Mouse (Mus musculus) thymus, adult 2 months (tissue): ENCODE measurements around the gene Nmi.

Experiments used
- CTCF ChIP-seq: fragments of 200-500 bp; IDR thresholded peaks from 2 replicates; pipeline ENCODE4 v1.5.1; 2012; ENCODE audit warnings: mild to moderate bottlenecking, control low read depth, low read length, moderate library complexity, borderline replicate concordance; ENCODE audit not compliant: control insufficient read depth, poor library complexity, insufficient read depth; ENCODE audit errors: extremely low read depth
- POLR2A ChIP-seq: fragments of 200-500 bp; IDR thresholded peaks from 2 replicates; pipeline ENCODE4 v1.6.1; 2012; ENCODE audit warnings: mild to moderate bottlenecking, low read length, control low read depth, moderate library complexity; ENCODE audit not compliant: control insufficient read depth, poor library complexity, insufficient read depth; ENCODE audit errors: extremely low read depth

- TF ChIP-seq POLR2A (no peak), CTCF (no peak)
Measured at GRCm38 (mm10) chr2:51941832-51942231, 31.5 kb downstream of the Nmi start.
